Comparison of ENCODE assay signal across 9 mouse cellular contexts in the genomic region with DNA sequence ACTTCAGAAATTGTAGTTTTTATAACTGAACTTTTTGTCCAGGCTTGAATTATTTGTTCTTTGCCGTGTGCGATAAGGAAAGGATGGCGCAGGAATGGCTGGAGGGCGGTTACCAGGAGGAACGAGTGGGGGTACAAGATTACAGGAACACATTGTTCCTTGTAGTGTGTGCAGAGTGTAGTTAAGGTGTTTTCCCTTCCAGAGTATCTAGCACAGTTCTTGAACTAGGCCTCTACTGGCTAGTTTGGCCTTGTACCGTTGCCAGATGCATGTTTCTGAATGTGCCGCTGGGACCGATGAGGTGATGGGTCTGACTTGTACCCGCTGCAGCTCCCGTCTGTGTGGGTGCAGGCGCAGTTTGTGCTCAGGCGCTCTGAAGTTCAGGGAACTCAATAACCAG. TPM values are rescaled to one million over a fixed set of nuclear protein-coding genes. Genes with fewer than 3 reads are reported as not detected.
A peak's percentile ranks its signal among the peaks of the same experiment; 100 is the strongest.
DNase-seq lines count a peak whose midpoint lies in the region; ATAC-seq lines count a peak whose summit lies in the region.
"Had no signal": no experiment of that assay in that cellular context is flagged by ENCODE, and none has a peak within 500 bp of the region (broad histone marks: within the 10 kb centered on the region; RNA-seq: fewer than 3 reads in every experiment).

No protein-coding gene starts in this region.

- peak overlapping the region; percentile 32 for H3K4me2 ChIP-seq in embryonic facial prominence, embryonic 14.5 days (ENCODE audit: low read depth, low read length)
- H3K4me2 ChIP-seq in kidney, embryonic 16.5 days (replicated peaks; ENCODE audit: low read depth, low read length) = peak overlapping the region; percentile 40
- H3K4me2 ChIP-seq: hindbrain, embryonic 15.5 days had no signal

- H3K9me3 ChIP-seq in embryonic facial prominence, embryonic 14.5 days (ENCODE audit: control insufficient read depth, low read length) = no peaks in the 10 kb centered on the region
- no peaks in the 10 kb centered on the region; the same call in 1 of the 2 replicates for H3K9me3 ChIP-seq in kidney, embryonic 16.5 days (ENCODE audit: low read length)
- H3K9me3 ChIP-seq: hindbrain, embryonic 15.5 days had no signal

- DNase-seq in gastrocnemius, adult 18-20 months (ENCODE audit: low spot score) = peak; percentile 45
- DNase-seq in gastrocnemius, postnatal 25 days = no peak
- no peak for DNase-seq in embryonic facial prominence, embryonic 14.5 days (ENCODE audit: low spot score)
- DNase-seq in lung, postnatal 36 days = peak; percentile 80
- no peak for DNase-seq in embryo, embryonic 11 days
- DNase-seq in thymus, postnatal 25 days = no peak
- no peak for DNase-seq in right cerebral cortex, postnatal 4 days

- 54% methylated on average over 12 of the region's 12 CpGs for WGBS in embryonic facial prominence, embryonic 14.5 days
- 59% methylated on average over 12 of the region's 12 CpGs for WGBS in kidney, embryonic 16.5 days

- ATAC-seq in embryonic facial prominence, embryonic 14.5 days (ENCODE audit: low read depth) = no peak
- ATAC-seq in kidney, embryonic 16.5 days (ENCODE audit: low FRiP score, low TSS enrichment) = no peak

- H3K4me3 ChIP-seq in embryonic facial prominence, embryonic 14.5 days (ENCODE audit: low read depth, low read length) = 0 out of 2 replicates have a peak overlapping the region, but pooled peaks have one; percentile 5
- peak overlapping the region; percentile 12; the same call in 1 of the 2 replicates for H3K4me3 ChIP-seq in kidney, embryonic 16.5 days (ENCODE audit: low read length)
- H3K4me3 ChIP-seq: hindbrain, embryonic 15.5 days had no signal

- H3K36me3 ChIP-seq in embryonic facial prominence, embryonic 14.5 days (ENCODE audit: control insufficient read depth, insufficient read depth, low read length) = no peaks in the 10 kb centered on the region
- peaks cover 5% of the 10 kb centered on the region; the same call in 1 of the 2 replicates for H3K36me3 ChIP-seq in kidney, embryonic 16.5 days (ENCODE audit: insufficient read depth, low read length)
- H3K36me3 ChIP-seq: hindbrain, embryonic 15.5 days had no signal

- peaks cover 32% of the 10 kb centered on the region for H3K4me1 ChIP-seq in embryonic facial prominence, embryonic 14.5 days (ENCODE audit: control insufficient read depth, insufficient read depth, low read length)
- peaks cover 41% of the 10 kb centered on the region for H3K4me1 ChIP-seq in kidney, embryonic 16.5 days (ENCODE audit: insufficient read depth, low read length)

- no peaks in the 10 kb centered on the region for H3K27me3 ChIP-seq in embryonic facial prominence, embryonic 14.5 days (replicated peaks; ENCODE audit: control insufficient read depth, insufficient read depth, low read length)
- no peaks in the 10 kb centered on the region for H3K27me3 ChIP-seq in kidney, embryonic 16.5 days (ENCODE audit: insufficient read depth, low read length)
- H3K27me3 ChIP-seq: hindbrain, embryonic 15.5 days had no signal

- H3K9ac ChIP-seq in embryonic facial prominence, embryonic 14.5 days (ENCODE audit: low read depth, low read length) = 0 out of 2 replicates have a peak overlapping the region, but pooled peaks have one; percentile 32
- peak overlapping the region; percentile 46; the same call in 1 of the 2 replicates for H3K9ac ChIP-seq in kidney, embryonic 16.5 days (replicated peaks; ENCODE audit: low read length)
- H3K9ac ChIP-seq: hindbrain, embryonic 15.5 days had no signal

- no peak overlapping the region; the same call in 1 of the 2 replicates for H3K27ac ChIP-seq in embryonic facial prominence, embryonic 14.5 days (replicated peaks; ENCODE audit: low read depth, low read length)
- H3K27ac ChIP-seq in kidney, embryonic 16.5 days (ENCODE audit: low read length) = peak overlapping the region; percentile 70
- H3K27ac ChIP-seq: hindbrain, embryonic 15.5 days had no signal

RNA-seq across cellular contexts. Expression of a gene that starts 3.2 kb away (rescaled TPM):
- 10 to 100 TPM; 10.1 to 12.1 TPM for total RNA-seq in gastrocnemius, adult 18-20 months (2021)
- total RNA-seq in gastrocnemius, postnatal 25 days (2021) = 10 to 100 TPM; 13.9 to 16.9 TPM
- 52.0 and 61.2 TPM in 2 replicates for polyA plus RNA-seq in embryonic facial prominence, embryonic 14.5 days (2014; fragmentation: Nextera tagmentation; extraction: Ambion mirVana)
- 79.2 and 81.3 TPM in 2 replicates for polyA plus RNA-seq in kidney, embryonic 16.5 days (2015; fragmentation: Nextera tagmentation; extraction: Ambion mirVana)

Comparison
In these comparisons a context has a peak if more than half of its experiments do, and no peak if none do; other contexts are left out.
1. DNase-seq: peak in gastrocnemius, adult 18-20 months (single experiment) and lung, postnatal 36 days (single experiment); none in gastrocnemius, postnatal 25 days (single experiment), embryonic facial prominence, embryonic 14.5 days (single experiment), embryo, embryonic 11 days (single experiment), thymus, postnatal 25 days (single experiment) and right cerebral cortex, postnatal 4 days (single experiment).